Mouse (Mus musculus) stomach, postnatal 0 days (tissue): Measurements from ENCODE around the gene Adh6a.

ENCODE experiments used
- CTCF ChIP-seq: IDR thresholded peaks from 2 replicates; pipeline ENCODE4 v1.5.1; 2016; ENCODE audit warnings: antibody characterized with exemption, low read depth, mild to moderate bottlenecking, moderate library complexity
- EP300 ChIP-seq: optimal IDR thresholded peaks from 2 replicates; pipeline ENCODE3; 2016; ENCODE audit warnings: antibody characterized with exemption

GRCm38 (mm10) chr3:138369546-138369945 lies 56.5 kb downstream of the Adh6a start:
- TF ChIP-seq CTCF = no peak
- no peak for TF ChIP-seq EP300
